Mouse (Mus musculus): ENCODE measurements around the gene Uhrf1bp1. TPM values are rescaled to one million over a fixed set of nuclear protein-coding genes. Genes with fewer than 3 reads are reported as not detected.

The Uhrf1bp1 gene
- total and polyA plus RNA-seq, 3 experiments, result 23.1 to 43.6 TPM; not detected in 1

DNA sequence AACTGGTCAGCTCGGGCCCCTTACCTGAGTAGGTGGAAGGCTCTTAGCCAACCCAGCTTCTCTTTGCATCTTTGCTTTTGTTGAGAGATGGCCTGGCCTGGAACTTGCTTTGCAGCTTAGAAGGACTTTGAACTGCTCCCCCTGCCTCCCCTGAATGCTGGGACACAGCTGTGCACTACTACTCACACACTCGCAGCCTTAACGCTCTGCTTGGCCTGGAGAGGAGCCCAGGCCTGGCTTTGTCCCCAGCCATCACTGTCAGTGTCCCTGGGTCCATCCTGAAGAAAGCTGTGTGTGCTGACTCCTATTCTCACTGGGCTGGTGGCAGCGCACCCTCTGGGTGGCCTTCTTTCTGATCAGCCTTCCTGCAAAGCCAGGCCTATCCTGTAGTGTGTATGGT, 64.4 kb downstream of the Uhrf1bp1 start:
- no peak for DNase-seq (ENCODE audit: low read depth, low spot score)
- Histone ChIP-seq H3K4me3 (ENCODE audit: control insufficient read depth in 1 of 2, insufficient read depth in 1 of 2, low read depth in 2 of 2, low read length in 2 of 2) (no peak overlapping the region), H3K79me2 (ENCODE audit: control insufficient read depth, insufficient read depth, low read length, poor library complexity) (peaks cover 16% of the 10 kb centered on the region; the same call in 1 of the 2 replicates), H3K9ac (ENCODE audit: control insufficient read depth, low read depth, low read length, poor library complexity, severe bottlenecking) (no peak overlapping the region), H3K27me3 (ENCODE audit: control insufficient read depth in 1 of 2, insufficient read depth in 2 of 2, low read length in 2 of 2) (no peaks in the 10 kb centered on the region), H3K9me3 (replicated peaks; ENCODE audit: insufficient read depth, low read length) (no peaks in the 10 kb centered on the region), H3K36me3 (ENCODE audit: control insufficient read depth in 1 of 2, insufficient read depth in 2 of 2, low read length in 2 of 2) (no peaks in the 10 kb centered on the region), H3K4me1 (ENCODE audit: control insufficient read depth in 1 of 2, insufficient read depth in 2 of 2, low read length in 2 of 2) (no peaks in the 10 kb centered on the region), H3K27ac (ENCODE audit: control insufficient read depth, low read depth, low read length) (no peak overlapping the region)
- no peak for TF ChIP-seq TBP (IDR thresholded peaks at IDR 0.05; ENCODE audit: low read depth, low read length)
- no peak for TF ChIP-seq UBTF (IDR thresholded peaks at IDR 0.05; ENCODE audit: borderline replicate concordance, insufficient read depth, low read depth, low read length)
- no peak for TF ChIP-seq JUND (IDR thresholded peaks at IDR 0.05; ENCODE audit: low read depth, low read length)
- TF ChIP-seq SMC3 (IDR thresholded peaks at IDR 0.05; ENCODE audit: low read depth, low read length), result no peak
- TF ChIP-seq POLR2A (IDR thresholded peaks at IDR 0.05; ENCODE audit: control insufficient read depth in 1 of 2, insufficient read depth in 1 of 2, low read depth in 1 of 2, low read length in 2 of 2, poor library complexity in 1 of 2), result no peak
- TF ChIP-seq MAX (IDR thresholded peaks at IDR 0.05; ENCODE audit: low read length), result no peak
- TF ChIP-seq USF1 (IDR thresholded peaks at IDR 0.05; ENCODE audit: low read depth, low read length), result no peak
- no peak for TF ChIP-seq SIN3A (IDR thresholded peaks at IDR 0.05; ENCODE audit: low read length)
- no peak for TF ChIP-seq TCF12 (IDR thresholded peaks at IDR 0.05; ENCODE audit: low read depth, low read length)
- TF ChIP-seq KAT2A (conservative IDR thresholded peaks at IDR 0.05; ENCODE audit: low read depth, low read length), result no peak
- TF ChIP-seq MXI1 (IDR thresholded peaks at IDR 0.05; ENCODE audit: low read depth, low read length), result no peak
- no peak for TF ChIP-seq GABPA (IDR thresholded peaks at IDR 0.05; ENCODE audit: low read depth, low read length)
- TF ChIP-seq E2F4 (IDR thresholded peaks at IDR 0.05; ENCODE audit: borderline replicate concordance, low read depth, low read length), result no peak
- TF ChIP-seq ZC3H11A (IDR thresholded peaks at IDR 0.05; ENCODE audit: low read depth, low read length), result no peak
- no peak for TF ChIP-seq ZKSCAN1 (IDR thresholded peaks at IDR 0.05; ENCODE audit: low read depth, low read length)
- no peak for TF ChIP-seq RAD21 (IDR thresholded peaks at IDR 0.05; ENCODE audit: low read depth, low read length)

DNA sequence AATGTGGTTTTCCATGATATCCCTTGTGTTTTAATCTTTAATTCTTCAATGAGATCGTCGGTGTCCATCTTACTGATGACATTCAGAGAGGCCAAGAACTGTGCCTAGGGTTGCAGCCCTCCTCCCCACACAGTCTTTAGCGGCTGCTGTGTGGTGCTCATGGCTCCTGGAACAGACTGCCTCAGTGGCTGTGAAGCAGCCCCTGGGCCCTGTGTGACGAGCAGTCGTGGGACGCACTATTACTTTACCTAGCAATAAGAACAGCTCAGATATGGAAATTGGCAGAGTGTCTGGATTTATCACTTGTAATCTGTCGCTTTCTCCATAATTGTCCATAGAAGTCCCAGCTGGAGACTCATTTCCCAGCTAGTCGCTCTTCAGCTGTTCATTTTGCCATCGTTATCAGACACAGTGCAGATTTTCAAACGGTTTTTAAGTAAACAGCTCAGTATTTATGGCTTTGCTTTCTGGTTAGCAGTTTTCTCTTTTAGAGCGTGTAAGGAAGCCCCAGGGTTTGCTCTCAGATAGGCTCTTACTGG, 66.0 kb downstream of the Uhrf1bp1 start:
- Histone ChIP-seq H3K79me2 (ENCODE audit: control insufficient read depth, insufficient read depth, low read length, poor library complexity) (peaks cover 10% of the 10 kb centered on the region; the same call in 1 of the 2 replicates), H3K9ac (ENCODE audit: control insufficient read depth, low read depth, low read length, poor library complexity, severe bottlenecking) (no peak overlapping the region), H3K27me3 (ENCODE audit: control insufficient read depth in 1 of 2, insufficient read depth in 2 of 2, low read length in 2 of 2) (no peaks in the 10 kb centered on the region), H3K27ac (ENCODE audit: control insufficient read depth, low read depth, low read length) (no peak overlapping the region), H3K4me3 (ENCODE audit: control insufficient read depth in 1 of 2, insufficient read depth in 1 of 2, low read depth in 2 of 2, low read length in 2 of 2) (no peak overlapping the region), H3K4me1 (ENCODE audit: control insufficient read depth in 1 of 2, insufficient read depth in 2 of 2, low read length in 2 of 2) (no peaks in the 10 kb centered on the region), H3K36me3 (ENCODE audit: control insufficient read depth in 1 of 2, insufficient read depth in 2 of 2, low read length in 2 of 2) (no peaks in the 10 kb centered on the region), H3K9me3 (replicated peaks; ENCODE audit: insufficient read depth, low read length) (no peaks in the 10 kb centered on the region)
- no peak for TF ChIP-seq GATA1 (IDR thresholded peaks at IDR 0.05; ENCODE audit: low read depth, low read length)
- TF ChIP-seq CHD2 (IDR thresholded peaks at IDR 0.05; ENCODE audit: low read length), result no peak
- no peak for TF ChIP-seq TAL1 (IDR thresholded peaks at IDR 0.05; ENCODE audit: low read length)
- no peak for TF ChIP-seq TCF12 (IDR thresholded peaks at IDR 0.05; ENCODE audit: low read depth, low read length)
- no peak for TF ChIP-seq CTCF (IDR thresholded peaks at IDR 0.05 in 2 of 3, conservative IDR thresholded peaks at IDR 0.05 in 1 of 3; ENCODE audit: control insufficient read depth in 1 of 3, insufficient read depth in 1 of 3, low read depth in 2 of 3, low read length in 3 of 3, poor library complexity in 1 of 3, severe bottlenecking in 1 of 3)
- DNase-seq (ENCODE audit: low read depth, low spot score), result no peak

Measured in MEL (cell line).